Mouse (Mus musculus): Measurements from ENCODE around the gene Ctnnbip1. TPM values are rescaled to one million over a fixed set of nuclear protein-coding genes. Genes with fewer than 3 reads are reported as not detected.
"Not testable (repeated sequence)": the region's sequence is repeated elsewhere in the genome, so short reads cannot be mapped to it uniquely, and the experiment has no call there.

Ctnnbip1 gene
- total RNA-seq, 2 experiments from 2014 or later: 44.7 to 44.8 TPM

- peak in 1 of 2 experiments; percentile 19 for DNase-seq (ENCODE audit: low spot score in 2 of 2)
Observed at GRCm38 (mm10) chr4:149611376-149612044, 93.5 kb downstream of the Ctnnbip1 start.

GRCm38 (mm10) chr4:149613497-149613896, 95.5 kb downstream of the Ctnnbip1 start:
- not testable (repeated sequence) for DNase-seq (ENCODE audit: low spot score in 2 of 2)

GRCm38 (mm10) chr4:149614869-149615268, 96.8 kb downstream of the Ctnnbip1 start:
- no peak for DNase-seq (ENCODE audit: low spot score in 2 of 2)

Small RNA genes lying within 50 kb of the gene (microRNA-seq; reads per million reads assigned to microRNA genes)
- gene Mir5616: not detected

Other genes starting within 250 kb of the Ctnnbip1 start
- gene Kif1b, start 210.5 kb upstream of the Ctnnbip1 start, total RNA-seq (2021): 100 to 1,000 TPM; 118 to 124 TPM
- 10 to 100 TPM; 89.1 to 92.6 TPM for gene Ube4b, start 91.5 kb upstream of the Ctnnbip1 start, total RNA-seq (2021)
- gene Rbp7, start 63.3 kb upstream of the Ctnnbip1 start, total RNA-seq (2021): 10 to 100 TPM; 12.6 to 19.8 TPM
- gene Tmem274, start 40.9 kb upstream of the Ctnnbip1 start, total RNA-seq (2021): not detected
- gene Nmnat1, start 33.0 kb upstream of the Ctnnbip1 start, total RNA-seq (2021): 10 to 100 TPM; 10.1 to 12.3 TPM
- gene Lzic, start 33.0 kb upstream of the Ctnnbip1 start, total RNA-seq (2021): 10 to 100 TPM; 35.3 to 37.4 TPM
- 100 to 1,000 TPM; 116 to 127 TPM for gene Clstn1, start 68.2 kb downstream of the Ctnnbip1 start, total RNA-seq (2021)
- 1 to 10 TPM; 6.8 to 8.0 TPM for gene Pik3cd, start 184.3 kb downstream of the Ctnnbip1 start, total RNA-seq (2021)
- 10 to 100 TPM; 41.2 to 48.6 TPM for gene Tmem201, start 219.8 kb downstream of the Ctnnbip1 start, total RNA-seq (2021)

Data from adrenal gland, postnatal 4 days (tissue).